Mouse (Mus musculus) ES-CJ7 (cell line): ENCODE results near the gene Mrps23.
A peak's percentile ranks its signal among the peaks of the same experiment; 100 is the strongest.

Experiments
- DNase-seq: peaks from one replicate; pipeline ENCODE4 v3.0.0; 2011; ENCODE audit warnings: low read depth, low spot score

The Mrps23 gene

DNA sequence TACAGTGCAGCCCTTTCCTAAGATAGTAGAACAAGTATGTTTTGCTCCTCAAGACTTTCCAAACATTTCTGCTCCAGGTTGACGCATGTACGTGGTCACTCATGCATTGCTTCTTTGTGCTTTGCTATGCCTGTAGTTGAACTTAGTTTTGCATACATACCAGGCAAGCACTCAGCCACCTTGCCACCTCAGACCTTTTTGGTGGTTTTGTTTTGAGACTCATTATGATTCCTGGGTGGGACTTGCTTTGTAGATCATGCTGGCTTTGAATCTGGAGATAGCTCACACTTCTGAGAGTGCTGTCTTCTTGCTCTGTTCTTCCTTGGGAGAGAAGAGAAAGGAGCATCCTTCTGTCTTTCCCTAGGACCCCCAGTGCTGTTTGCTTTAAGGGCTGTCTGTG, 3.5 kb downstream of the Mrps23 start:
- DNase-seq: no peak

DNA sequence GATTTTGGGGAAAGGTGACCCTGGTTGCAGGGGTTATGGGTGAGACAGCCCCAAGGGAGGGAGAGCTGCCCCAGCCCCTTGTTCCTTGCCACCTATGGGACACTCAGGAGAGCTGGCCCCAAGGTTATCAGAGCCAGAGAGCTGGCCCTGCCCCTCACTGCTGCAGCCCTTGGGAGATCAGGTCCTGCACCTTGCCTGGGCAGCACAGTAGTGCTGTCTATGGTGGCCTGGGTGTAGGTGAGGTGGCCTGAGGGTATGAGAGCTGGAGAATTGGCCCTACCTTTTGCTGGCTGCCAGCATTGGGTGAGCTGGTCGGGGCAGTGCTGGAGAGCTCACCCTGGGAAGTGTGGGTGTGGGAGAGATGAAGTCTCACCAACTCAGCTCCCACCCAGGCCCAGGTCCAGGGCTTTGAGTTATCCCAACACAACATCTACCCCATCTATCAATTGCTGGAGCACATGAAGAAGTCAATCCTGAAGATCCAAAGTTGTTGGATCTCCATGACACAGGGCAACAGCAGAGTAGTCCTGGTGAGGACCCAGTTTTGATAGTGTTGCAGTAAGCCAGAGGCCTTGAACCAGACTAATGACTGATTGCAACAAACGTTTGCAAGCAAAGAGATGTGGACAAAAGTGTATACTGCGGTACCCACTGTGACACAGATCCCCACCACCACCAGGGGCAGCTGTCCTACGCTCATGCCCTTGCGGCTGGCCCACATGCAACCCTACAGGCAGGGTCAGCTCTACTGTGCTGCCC, 7.8 kb downstream of the Mrps23 start:
- no peak for DNase-seq

DNA sequence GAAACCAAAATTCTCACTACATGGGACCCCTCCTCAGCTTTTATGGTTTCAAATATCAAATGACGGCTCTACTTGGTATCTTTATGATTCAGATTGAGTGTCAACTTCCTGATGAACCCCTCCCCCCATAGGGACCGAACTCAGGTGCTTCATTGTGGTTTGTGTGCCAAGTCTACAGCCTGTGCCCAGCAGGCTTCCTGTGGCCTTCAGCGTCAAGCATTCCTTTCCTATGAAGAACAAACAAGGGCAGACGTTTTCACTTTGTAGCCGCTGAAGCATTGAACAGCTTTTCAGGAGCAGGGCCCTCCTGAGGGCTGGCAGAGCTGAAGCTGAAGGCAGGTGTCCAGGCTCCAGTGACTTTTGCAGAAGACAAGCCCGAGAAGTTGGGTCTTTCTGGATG, 9.6 kb downstream of the Mrps23 start:
- DNase-seq: no peak

DNA sequence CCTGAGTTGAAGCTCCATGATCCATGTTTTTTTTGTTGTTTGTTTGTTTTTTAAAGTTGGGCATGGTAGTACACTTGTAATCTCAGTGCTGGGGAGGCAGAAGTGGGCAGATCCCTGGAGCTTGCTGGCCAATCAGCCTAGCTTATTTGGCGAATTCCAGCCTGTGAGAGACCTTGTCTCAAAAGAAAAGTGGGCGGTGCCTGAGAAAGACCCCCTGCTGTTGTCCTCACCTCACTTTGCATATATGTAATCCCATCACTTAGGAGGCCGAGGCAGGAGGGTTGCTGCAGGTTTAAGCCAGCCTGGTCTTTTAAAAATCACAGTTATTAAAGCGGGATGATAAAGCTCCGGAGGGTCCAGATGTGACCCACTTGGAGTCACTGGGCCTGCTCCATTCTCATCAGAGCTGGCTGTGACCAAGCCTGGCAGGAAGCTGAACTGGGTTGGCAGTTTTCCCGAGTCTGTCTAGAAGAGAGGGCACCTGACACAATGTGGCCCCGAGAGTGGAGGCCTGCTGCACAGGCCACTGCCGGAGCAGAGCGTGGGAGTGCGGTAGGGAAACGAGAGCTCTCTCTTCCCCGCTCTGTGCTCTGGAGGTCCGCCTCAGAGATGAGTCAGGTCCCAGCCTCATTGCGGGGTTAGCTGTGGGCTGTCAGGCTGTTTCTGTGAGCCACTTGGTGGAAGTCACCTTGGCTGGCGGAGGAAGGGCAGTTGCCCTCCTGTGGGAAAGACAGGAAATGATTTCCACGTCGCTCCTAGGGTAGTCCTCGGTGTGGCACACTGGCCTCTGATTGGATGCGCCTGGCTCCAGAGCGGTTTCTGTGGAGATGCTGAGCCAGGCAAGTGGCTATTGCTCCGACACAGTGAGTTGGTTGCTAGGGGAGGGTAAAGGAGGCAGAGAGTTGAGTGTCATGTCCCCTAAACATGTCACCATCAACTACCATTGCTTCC, 11.0 kb downstream of the Mrps23 start:
- DNase-seq: peak; percentile 53

DNA sequence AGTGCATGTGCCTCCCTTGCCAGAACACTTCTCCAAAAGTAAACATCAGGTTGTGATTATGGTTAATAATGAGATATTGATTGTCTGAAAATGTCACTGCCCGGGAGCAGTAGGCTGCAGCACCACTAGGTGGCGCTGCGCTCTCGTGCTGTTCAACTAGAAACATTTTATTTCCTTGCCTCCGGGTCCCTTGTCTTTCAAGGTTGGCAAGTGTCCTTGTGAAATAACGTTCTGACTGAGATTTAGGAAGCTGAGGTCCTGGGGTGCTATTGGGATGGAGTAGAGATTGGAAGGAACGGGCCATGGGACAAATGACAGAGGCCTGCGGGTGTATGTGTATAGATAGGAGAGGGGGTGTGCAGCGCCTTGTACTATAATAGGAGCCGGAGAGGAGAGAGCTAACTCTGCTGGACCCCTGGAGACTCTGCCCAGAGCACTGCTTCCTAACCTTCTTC, 12.1 kb downstream of the Mrps23 start:
- DNase-seq: peak; percentile 65

DNA sequence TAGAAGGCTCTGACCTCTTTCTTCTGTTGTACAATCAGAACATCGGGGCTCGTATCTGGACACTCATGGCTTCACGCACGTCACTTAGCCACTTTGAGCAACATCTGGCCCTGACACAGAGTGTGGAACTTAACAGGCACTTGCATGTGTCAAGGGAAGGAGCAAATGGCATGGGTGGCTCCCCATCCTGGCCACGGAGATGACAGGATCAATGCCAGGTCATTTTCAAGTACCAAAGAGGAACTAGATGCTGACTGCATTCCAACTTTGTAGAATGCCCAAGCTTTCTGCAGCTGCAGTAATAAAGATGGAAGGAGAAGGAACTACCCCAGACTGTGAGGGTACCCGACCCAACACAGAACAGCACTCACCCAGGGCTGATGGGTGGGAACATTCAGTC, 14.0 kb downstream of the Mrps23 start:
- DNase-seq: no peak

DNA sequence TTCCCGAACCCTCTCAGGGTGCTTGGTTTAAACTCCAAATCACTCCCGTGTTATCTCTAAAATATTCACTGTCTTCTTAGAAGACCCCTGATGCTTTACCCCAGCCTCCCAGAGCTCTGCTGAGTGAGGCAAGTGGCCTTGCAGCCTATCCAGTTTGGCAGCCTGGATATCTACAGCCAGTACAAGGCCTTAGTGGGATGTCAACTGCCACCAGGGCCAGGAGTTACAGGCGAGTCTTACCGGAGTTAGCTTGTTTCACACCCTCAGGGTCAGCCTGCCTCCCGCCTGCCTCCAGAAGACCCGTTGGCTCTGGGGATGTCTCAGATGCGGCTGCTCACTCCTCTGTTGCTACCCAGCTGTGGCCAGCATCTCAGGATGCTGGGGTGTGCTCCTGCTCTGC, 14.4 kb downstream of the Mrps23 start:
- no peak for DNase-seq

DNA sequence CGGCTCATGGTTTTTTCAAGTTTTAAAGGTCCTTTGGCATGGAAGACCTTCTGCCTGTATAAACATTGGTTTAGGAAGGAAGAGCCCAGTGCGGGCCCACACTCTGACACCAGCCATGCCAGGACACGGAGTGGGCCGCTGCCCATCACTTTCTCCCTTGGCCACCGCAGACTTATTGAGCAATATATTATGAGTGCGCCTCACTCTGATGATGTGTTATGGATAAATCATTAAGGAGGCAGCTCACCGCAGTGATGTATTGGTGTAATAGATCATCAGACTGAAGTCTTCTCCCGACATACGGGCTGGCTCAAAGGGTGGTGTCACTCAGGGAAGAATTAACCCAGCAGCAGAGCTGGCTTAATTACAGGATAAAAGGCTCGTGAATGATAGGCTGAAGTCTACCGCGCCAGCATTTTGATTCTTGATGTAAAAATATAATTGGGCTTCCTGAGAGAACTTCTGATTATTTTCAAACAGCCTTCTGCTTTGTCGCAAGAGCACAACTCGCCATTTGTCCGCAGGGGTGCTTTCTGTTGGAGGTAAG, 17.8 kb downstream of the Mrps23 start:
- DNase-seq: no peak

DNA sequence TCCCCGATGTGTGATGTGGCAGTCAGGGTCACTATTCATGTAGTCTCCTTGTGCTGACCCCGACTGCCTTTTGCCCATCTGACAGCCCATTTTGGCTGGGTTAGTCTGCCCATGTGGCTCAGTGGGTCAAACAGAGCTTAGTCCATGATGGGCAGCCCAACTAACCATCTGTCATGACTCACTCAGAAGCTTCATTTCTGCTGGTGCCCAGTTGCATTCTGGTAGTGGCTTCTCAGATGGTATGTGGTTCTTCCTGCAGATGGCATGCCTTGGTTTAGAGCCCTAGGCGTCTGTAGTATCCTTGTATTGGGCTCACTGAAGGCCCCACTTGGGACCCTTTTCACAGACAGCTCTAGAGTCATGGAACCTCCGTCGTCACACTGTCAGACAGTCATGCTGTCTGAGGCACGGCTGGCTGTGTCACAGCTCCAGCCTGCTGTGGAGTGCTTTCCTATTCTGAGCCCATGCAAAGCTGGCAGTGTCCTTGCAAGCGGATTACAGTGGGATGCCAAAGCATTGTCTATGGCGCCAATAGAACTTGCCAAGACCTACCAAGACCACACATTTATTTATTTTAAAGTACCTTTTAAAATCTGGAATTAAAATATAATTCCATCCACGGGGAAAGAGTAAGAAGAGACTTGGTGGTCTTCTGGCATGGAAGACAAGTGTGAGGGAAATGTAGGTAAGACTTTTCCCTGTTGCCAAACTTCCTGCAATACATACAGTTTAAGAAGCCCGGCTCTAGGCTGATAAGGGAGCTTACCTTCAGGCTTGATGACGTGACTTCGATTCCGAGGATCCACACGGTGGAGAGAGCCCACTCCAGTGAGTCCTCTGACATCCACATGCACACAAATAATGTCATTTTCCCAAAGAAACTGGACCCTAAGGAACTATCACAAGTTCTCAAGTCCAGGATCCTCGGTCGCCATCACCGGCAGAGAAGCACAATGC, 23.1 kb downstream of the Mrps23 start:
- no peak for DNase-seq

DNA sequence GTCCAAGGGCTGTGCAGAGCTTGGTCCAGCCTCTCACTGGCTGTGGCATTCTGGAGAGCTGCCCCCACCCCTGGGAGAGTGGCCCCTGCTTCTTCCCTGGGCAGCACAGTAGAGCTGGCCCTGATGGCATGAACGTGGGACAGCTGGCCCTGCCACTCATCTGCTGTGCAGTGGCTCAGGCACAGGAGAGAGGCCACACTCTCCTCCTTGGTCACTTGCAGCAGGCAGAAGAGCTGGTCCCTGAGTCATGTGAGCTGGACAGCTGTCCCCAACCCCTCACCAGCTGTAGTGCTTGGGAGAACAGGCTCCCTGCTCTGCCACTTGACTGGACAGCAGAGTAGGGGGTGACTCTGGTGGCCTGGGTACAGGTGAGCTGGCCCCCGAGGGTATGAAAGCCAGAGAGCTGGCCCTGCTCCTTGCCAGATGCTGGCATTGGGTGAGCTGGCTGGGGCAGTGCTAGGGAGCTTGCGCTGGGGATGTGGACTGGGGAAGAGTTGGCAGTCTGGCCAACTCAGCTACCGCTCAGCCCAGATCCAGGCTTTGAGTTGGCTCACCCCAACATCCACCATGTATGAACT, 27.1 kb downstream of the Mrps23 start:
- DNase-seq: no peak

DNA sequence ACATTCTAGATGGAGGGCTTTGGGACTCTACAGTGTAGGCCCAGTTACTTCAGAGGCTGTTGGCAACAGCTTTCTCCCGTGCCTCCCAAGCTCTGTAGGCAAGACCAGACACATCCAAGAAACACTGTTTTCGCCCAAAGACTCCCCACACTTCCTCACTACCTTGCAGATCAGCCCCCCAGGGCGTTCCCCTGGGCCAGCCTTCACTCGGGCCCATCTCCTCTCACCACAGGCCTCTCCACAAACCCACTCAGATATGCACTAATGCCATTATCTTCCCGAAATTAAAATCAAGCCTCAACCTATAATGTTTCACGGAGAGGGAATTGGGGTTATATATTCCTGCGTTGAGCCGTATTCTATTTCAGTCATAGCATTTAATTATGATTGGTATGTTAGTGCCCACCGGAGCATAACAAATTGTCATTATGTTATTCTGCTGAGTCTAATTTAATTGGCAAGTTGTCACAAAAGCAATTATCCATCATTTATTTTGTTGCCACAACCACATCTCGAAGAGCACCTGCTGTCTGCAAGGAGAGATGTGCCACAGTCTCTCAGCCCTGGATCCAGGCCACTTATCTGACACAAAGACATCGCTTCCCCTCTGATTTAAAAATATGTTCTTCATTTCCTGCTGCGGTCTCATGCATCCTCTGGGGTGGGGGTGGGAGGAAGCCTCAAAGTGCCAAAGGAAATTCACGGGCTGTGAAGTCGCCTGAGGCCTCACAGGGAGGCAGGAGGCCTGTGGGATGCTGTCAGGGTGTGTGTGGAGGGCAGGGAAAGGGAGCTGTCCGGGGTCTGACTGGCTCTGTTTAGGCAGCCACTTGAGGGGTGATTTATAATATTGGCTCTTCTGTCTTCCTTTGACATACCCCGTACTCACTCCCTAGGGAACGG, 29.6 kb downstream of the Mrps23 start:
- no peak for DNase-seq

DNA sequence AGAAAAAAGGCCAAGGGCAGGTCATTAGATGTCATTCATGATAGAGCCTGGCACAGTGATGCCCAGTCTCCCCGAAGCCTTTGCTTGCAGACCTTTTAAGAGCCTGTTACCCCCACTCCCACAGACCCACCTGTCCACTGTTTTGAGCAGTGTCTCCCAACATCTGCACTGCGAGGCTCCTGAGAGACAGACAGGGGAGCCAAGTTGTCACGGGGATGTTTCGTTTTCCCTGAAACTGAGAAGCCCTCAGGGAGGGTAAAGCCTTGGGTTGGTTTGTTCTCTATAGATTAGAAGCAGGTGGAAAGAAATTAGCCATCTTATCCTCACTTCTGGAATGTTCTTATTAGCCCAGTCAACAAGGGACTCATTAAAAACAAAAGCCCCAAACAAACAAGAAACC, 30.6 kb downstream of the Mrps23 start:
- no peak for DNase-seq

DNA sequence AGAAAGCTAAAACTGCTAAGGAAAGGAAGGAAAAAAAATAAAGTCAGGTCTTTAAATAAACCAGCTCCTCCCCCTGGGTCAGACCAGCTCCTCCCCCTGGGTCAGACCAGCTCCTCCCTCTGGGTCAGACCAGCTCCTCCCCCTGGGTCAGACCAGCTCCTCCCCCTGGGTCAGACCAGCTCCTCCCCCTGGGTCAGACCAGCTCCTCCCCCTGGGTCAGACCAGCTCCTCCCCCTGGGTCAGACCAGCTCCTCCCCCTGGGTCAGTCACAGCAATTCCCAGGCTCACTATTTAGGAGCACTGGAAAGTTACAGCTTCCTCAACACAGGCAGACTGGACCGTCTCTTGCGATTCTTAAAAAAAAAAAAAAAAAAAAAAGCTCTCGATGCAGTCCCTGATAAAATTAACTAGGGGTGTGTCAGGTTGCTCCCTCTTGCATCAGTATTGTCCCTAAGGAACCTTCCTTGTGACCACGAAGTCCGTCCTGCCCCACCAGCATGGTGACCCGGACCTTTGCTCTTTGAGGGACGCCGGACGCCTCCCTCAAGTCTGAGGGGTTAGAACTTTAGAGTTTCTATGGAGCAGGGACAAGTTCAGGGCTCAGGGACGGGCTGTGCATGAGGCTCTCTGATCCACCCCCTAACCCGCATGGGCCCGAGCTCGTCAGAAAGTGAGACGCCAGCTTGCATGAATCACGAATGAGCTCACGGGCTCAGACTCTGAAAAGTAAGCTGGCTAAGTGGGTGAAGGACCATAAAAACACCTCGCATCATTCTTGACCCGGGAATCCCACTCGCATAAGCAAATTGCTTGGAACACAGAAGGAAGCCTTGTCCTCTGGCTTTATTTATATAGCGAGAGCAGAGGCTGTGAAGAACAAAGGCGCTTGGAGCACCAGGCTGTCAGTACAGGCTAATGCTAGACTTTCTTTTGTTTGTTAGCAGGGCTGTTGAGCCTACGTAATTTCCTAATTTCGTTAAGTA, 31.3 kb downstream of the Mrps23 start:
- DNase-seq: peak; percentile 26

DNA sequence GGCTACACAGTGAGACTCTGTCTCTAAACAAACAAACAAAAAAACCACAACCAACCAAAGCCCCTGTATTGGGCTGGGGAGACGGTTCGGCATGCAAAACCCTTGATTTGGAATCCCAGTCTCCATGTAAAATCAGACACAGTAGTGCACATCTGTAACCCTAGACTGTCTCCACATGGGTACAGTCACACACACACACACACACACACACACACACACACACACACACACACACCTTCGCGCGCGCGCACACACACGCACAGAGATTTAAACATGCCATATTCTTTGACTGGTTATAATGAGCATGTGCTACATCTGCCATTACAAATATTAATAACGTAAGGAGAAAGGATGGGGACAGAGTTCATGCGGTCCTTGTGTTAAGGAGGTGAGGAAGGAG, 36.1 kb downstream of the Mrps23 start:
- DNase-seq: no peak

DNA sequence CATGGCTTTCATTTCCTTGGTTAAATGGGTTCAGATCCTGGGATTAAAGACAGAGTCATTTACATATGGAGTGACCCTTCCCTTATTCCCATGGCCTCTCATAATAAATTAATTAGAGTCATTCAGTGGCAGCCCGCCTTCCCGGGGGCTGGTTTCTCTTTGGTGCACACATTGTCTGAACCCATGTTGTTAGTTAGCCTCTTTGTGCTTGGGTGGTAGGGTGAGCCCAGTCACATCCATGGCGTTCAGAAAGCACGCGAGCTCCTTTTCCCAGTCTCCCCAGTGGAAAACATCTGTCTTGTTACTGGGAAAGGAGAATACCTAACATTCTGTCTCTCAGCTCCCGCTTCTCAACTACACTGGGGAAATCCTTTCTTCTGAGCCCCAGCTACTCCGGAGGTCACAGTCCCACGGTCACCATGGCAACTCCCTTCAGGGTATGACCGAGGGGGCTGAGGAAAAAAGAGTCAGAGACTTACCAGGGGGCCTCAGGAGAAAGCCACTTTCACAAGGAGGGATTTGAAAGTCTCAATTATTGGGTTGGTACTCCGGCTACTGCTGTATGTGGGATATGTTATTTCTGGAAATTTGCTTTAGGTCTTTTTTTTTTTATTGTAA, 36.7 kb downstream of the Mrps23 start:
- no peak for DNase-seq

DNA sequence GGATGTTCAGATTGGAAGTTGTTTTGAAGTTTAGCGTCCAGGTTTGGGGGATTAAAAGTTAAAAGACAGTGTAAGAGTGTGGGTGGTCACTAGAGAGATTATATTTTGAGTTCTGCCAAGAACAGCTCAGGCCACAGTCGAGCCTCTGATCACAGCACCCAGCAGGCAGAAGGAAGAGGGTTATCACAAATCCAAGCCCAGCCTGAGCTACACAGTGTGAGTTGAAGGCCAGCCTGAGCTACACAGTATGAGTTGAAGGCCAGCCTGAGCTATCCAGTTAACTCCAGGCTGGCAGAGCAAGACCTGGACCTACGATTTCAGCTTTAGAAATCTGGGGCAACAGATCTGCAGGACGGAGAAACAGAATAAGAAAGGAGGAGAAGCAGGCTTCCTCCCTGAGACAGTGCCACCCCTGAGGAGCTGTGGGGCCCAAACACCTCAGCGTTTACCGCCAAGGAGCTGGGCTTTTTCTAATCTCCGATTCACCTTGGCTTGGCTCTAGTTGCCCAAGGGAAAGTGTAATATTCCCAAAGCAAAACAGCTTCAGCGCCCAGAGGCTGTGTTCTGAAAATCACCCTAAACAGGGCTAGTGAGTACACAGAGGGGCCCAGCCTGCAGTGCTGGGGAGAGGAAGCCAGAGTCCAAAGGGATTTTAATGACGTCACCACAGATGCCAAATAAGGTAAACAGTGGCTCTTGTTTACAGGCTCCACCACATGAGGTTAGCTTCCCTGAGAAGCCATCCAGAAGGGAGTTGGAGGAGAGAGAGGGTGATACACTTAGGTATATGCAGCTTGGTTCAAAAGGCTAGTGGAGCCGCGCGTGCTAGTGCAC, 37.5 kb downstream of the Mrps23 start:
- no peak for DNase-seq

DNA sequence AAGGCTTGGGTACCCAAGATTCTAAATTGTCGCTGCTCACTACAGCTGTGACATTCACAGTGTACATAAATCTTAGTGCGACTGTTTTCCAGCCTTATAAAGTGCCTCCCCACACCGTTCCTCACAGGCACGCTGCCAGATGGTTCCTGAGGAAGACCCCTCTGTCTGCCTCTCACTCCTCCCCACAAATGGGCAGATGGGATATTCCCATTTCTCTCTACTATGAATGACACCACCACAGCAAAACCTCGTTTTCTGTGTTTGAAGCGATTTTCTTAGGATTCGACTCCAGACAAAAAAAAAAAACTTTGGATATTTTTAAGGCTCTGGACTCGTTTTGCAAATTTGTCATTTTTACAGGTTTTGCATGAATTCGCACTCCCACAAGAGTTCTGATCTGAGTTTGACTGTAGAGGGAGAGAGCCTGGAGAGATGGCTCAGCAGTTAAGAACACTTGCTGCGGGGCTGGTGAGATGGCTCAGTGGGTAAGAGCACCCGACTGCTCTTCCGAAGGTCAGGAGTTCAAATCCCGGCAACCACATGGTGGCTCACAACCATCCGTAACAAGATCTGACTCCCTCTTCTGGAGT, 41.5 kb downstream of the Mrps23 start:
- no peak for DNase-seq
